Mouse (Mus musculus) kidney, adult 2 months (tissue): Measurements from ENCODE around the gene Smarcc1.

ENCODE experiments used
- CTCF ChIP-seq: fragments of 200-500 bp; conservative IDR thresholded peaks from 2 replicates; pipeline ENCODE4 v1.5.1; 2011; ENCODE audit warnings: low read depth, mild to moderate bottlenecking, control low read depth, low read length, moderate library complexity, mixed read lengths; ENCODE audit not compliant: insufficient read depth, insufficient read length
- POLR2A ChIP-seq: fragments of 200-500 bp; IDR thresholded peaks from one replicate; pipeline ENCODE4 v1.6.1; 2011; ENCODE audit warnings: low read depth, low read length, control low read depth

DNA sequence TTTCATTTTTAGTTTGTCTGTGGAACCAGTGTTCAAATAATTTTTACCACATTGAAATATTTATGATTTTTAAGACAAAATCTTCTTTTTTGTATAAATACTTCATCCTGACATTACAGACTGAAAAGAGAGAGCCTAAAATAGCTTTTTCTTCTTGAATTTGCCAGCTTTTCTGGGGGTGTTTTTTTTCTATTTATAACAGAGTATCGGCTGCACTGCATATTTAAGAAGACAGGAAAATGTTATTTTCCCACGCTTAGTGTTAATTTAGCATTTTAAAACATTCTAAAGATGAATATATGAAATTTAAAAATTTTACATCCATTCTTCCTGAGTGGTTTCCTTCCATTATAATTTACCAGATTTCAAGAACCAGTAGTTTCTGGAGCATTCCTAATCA is 88.9 kb downstream of the Smarcc1 start:
- no peak for TF ChIP-seq POLR2A
- no peak for TF ChIP-seq CTCF
